ENCODE assay signal across 21 mouse cellular contexts in the genomic region with DNA sequence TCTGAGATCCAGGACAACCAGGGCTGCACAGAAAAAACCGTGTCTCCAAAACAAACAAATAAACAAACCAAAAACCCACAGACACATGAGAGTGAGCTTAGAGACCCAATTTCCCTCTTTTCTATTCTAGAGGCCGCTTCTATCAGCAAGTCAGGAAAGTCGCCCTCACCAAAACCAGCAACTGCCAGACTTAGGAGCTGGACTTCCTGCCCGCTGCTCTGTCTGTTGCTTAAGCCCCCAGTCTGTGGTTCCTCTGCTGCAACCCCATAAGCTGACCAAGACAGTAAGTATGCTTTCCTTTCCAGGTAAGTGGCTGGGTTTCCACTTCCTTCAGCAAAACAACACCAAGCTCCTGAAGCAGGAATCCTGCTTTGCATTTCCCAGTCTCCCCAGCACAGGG. TPM values are rescaled to one million over a fixed set of nuclear protein-coding genes. Genes with fewer than 3 reads are reported as not detected.
A peak's percentile ranks its signal among the peaks of the same experiment; 100 is the strongest.
DNase-seq lines count a peak whose midpoint lies in the region; ATAC-seq and TF ChIP-seq lines count a peak whose summit lies in the region.
"Had no signal": no experiment of that assay in that cellular context is flagged by ENCODE, and none has a peak within 500 bp of the region (broad histone marks: within the 10 kb centered on the region; RNA-seq: fewer than 3 reads in every experiment).

No protein-coding gene starts in this region.

- no peak overlapping the region for H3K4me2 ChIP-seq in hindbrain, embryonic 12.5 days (replicated peaks)
- H3K4me2 ChIP-seq: heart, embryonic 12.5 days; hindbrain, embryonic 15.5 days; kidney, embryonic 15.5 days; lung, embryonic 14.5 days; midbrain, embryonic 15.5 days; neural tube, embryonic 15.5 days; stomach, embryonic 15.5 days had no signal

- no peak overlapping the region for H3K9ac ChIP-seq in hindbrain, embryonic 12.5 days
- H3K9ac ChIP-seq: heart, embryonic 12.5 days; hindbrain, embryonic 15.5 days; kidney, embryonic 15.5 days; lung, embryonic 14.5 days; midbrain, embryonic 15.5 days; neural tube, embryonic 15.5 days; stomach, embryonic 15.5 days had no signal

- no peaks in the 10 kb centered on the region; the same call in 1 of the 2 replicates for H3K27me3 ChIP-seq in hindbrain, embryonic 12.5 days
- H3K27me3 ChIP-seq: heart, embryonic 12.5 days; hindbrain, embryonic 15.5 days; kidney, embryonic 15.5 days; midbrain, embryonic 15.5 days; neural tube, embryonic 15.5 days; stomach, embryonic 15.5 days had no signal

- no peaks in the 10 kb centered on the region for H3K36me3 ChIP-seq in hindbrain, embryonic 12.5 days
- H3K36me3 ChIP-seq: embryonic facial prominence, embryonic 10.5 days; heart, embryonic 12.5 days; hindbrain, embryonic 15.5 days; kidney, embryonic 15.5 days; midbrain, embryonic 15.5 days; neural tube, embryonic 15.5 days; stomach, embryonic 15.5 days had no signal

- intact Hi-C loops in left cerebral cortex, postnatal 14 days (cut with DNase I) = no loop called here

- H3K4me1 ChIP-seq in cortical plate, adult 2 months (ENCODE audit: control insufficient read depth, insufficient read depth, low read length) = peaks cover 12% of the 10 kb centered on the region
- H3K4me1 ChIP-seq in hindbrain, embryonic 12.5 days = peaks cover 6% of the 10 kb centered on the region; the same call in 1 of the 2 replicates
- H3K4me1 ChIP-seq: stomach, embryonic 15.5 days had no signal

- H3K4me3 ChIP-seq in layer of hippocampus, adult 2 months = no peak overlapping the region
- no peak overlapping the region for H3K4me3 ChIP-seq in cortical plate, adult 2 months (ENCODE audit: insufficient read depth, low read length)
- H3K4me3 ChIP-seq in hindbrain, embryonic 12.5 days = no peak overlapping the region
- H3K4me3 ChIP-seq: embryonic facial prominence, embryonic 10.5 days; heart, embryonic 12.5 days; hindbrain, embryonic 15.5 days; kidney, embryonic 15.5 days; midbrain, embryonic 15.5 days; myocyte; neural tube, embryonic 15.5 days; stomach, embryonic 15.5 days had no signal

- no peak for TF ChIP-seq POLR2A in cortical plate, adult 2 months (IDR thresholded peaks at IDR 0.05; ENCODE audit: extremely low read depth, insufficient read depth, low read length)

- H3K9me3 ChIP-seq in hindbrain, embryonic 12.5 days (replicated peaks) = no peaks in the 10 kb centered on the region
- H3K9me3 ChIP-seq: embryonic facial prominence, embryonic 10.5 days; heart, embryonic 12.5 days; hindbrain, embryonic 15.5 days; kidney, embryonic 15.5 days; midbrain, embryonic 15.5 days; neural tube, embryonic 15.5 days; stomach, embryonic 15.5 days had no signal

- H3K27ac ChIP-seq in layer of hippocampus, adult 2 months = peak overlapping the region; percentile 76; the same call in 1 of the 2 replicates
- peak overlapping the region; percentile 21; the same call in 1 of the 2 replicates for H3K27ac ChIP-seq in cortical plate, adult 2 months (ENCODE audit: insufficient read depth, low read length)
- no peak overlapping the region for H3K27ac ChIP-seq in hindbrain, embryonic 12.5 days
- H3K27ac ChIP-seq: embryonic facial prominence, embryonic 10.5 days; hindbrain, embryonic 15.5 days; kidney, embryonic 15.5 days; midbrain, embryonic 15.5 days; neural tube, embryonic 15.5 days; stomach, embryonic 15.5 days had no signal

- no peak for TF ChIP-seq CTCF in layer of hippocampus, adult 2 months (conservative IDR thresholded peaks at IDR 0.05)
- no peak for TF ChIP-seq CTCF in cortical plate, adult 2 months (IDR thresholded peaks at IDR 0.05; ENCODE audit: extremely low read depth, insufficient read depth, low read length)

- 74% methylated on average over 4 of the region's 4 CpGs for WGBS in hindbrain, embryonic 12.5 days

- peak; percentile 76 for ATAC-seq in megakaryocyte, adult 5-6 weeks (ENCODE audit: poor library complexity, severe bottlenecking)
- no peak for ATAC-seq in hindbrain, embryonic 12.5 days (ENCODE audit: low FRiP score)
- ATAC-seq: intestine, postnatal 0 days; midbrain, embryonic 15.5 days had no signal

- DNase-seq in layer of hippocampus, adult 2 months (ENCODE audit: low spot score in 2 of 2) = no peak
- DNase-seq in layer of hippocampus, postnatal 10 days (ENCODE audit: low spot score in 2 of 2) = no peak
- DNase-seq in liver = peak; percentile 22
- DNase-seq in left cerebral cortex, postnatal 14 days (ENCODE audit: low spot score in 2 of 2) = no peak
- no peak for DNase-seq in cerebellum, adult 9-11 months
- DNase-seq: adrenal gland, postnatal 36 days; cerebellum, postnatal 14 days; lung, embryonic 14.5 days; thymus, adult 18-20 months had no signal

RNA-seq across cellular contexts. Expression of a gene that starts 26.6 kb away (rescaled TPM):
- 10 to 100 TPM; 26.7 to 27.0 TPM for total RNA-seq in layer of hippocampus, adult 2 months (2021)
- 10 to 100 TPM; 30.7 to 32.6 TPM for total RNA-seq in layer of hippocampus, postnatal 10 days (2021)
- 11.6 and 12.1 TPM in 2 replicates for polyA plus RNA-seq in cortical plate, adult 2 months (2012; rRNA removed)
- total RNA-seq in megakaryocyte, adult 5-6 weeks (2015) = 21.6 and 26.5 TPM in 2 replicates
- 14.8 and 15.1 TPM in 2 replicates for total RNA-seq in megakaryocyte, adult 5-6 weeks (2017)
- 14.6 and 17.2 TPM in 2 replicates for polyA plus RNA-seq in hindbrain, embryonic 12.5 days (2016; fragmentation: Nextera tagmentation; extraction: Ambion mirVana)
- total RNA-seq in left cerebral cortex, postnatal 14 days (2021) = 10 to 100 TPM; 26.6 to 28.1 TPM
